In genomic region chr12:85705831-85706530, GRCm38 (mm10) we compare ENCODE assay signal across 8 mouse cellular contexts. TPM values are rescaled to one million over a fixed set of nuclear protein-coding genes. Genes with fewer than 3 reads are reported as not detected.
A peak's percentile ranks its signal among the peaks of the same experiment; 100 is the strongest.
DNase-seq lines count a peak whose midpoint lies in the region; ATAC-seq lines count a peak whose summit lies in the region.

No protein-coding gene starts in this region.

- peak overlapping the region; percentile 51 for H3K9ac ChIP-seq in lung, embryonic 15.5 days
- H3K9ac ChIP-seq in embryonic facial prominence, embryonic 12.5 days: peak overlapping the region; percentile 43
- peak overlapping the region; percentile 73 for H3K9ac ChIP-seq in intestine, embryonic 16.5 days (ENCODE audit: low read depth, low read length)
- H3K9ac ChIP-seq in neural tube, embryonic 14.5 days (replicated peaks; ENCODE audit: low read depth, low read length): peak overlapping the region; percentile 28; the same call in 1 of the 2 replicates

- peak; percentile 12; the same call in 1 of the 2 replicates for ATAC-seq in lung, embryonic 15.5 days (ENCODE audit: borderline replicate concordance, extremely low read depth, low FRiP score, low TSS enrichment)
- ATAC-seq in embryonic facial prominence, embryonic 12.5 days (ENCODE audit: insufficient number of reproducible peaks, insufficient read depth, low FRiP score, low TSS enrichment): no peak
- no peak; the same call in none of the 2 replicates for ATAC-seq in intestine, embryonic 16.5 days
- ATAC-seq in neural tube, embryonic 14.5 days (ENCODE audit: low read depth): no peak
- ATAC-seq in megakaryocyte progenitor cell, adult 5-6 weeks (replicated peaks; ENCODE audit: poor library complexity): no peak

- H3K27me3 ChIP-seq in lung, embryonic 15.5 days: no peaks in the 10 kb centered on the region
- H3K27me3 ChIP-seq in embryonic facial prominence, embryonic 12.5 days: no peaks in the 10 kb centered on the region
- no peaks in the 10 kb centered on the region for H3K27me3 ChIP-seq in intestine, embryonic 16.5 days (replicated peaks; ENCODE audit: control insufficient read depth, insufficient read depth, low read length)
- H3K27me3 ChIP-seq in neural tube, embryonic 14.5 days (ENCODE audit: control insufficient read depth, insufficient read depth, low read length): no peaks in the 10 kb centered on the region

- H3K27ac ChIP-seq in lung, embryonic 15.5 days: peak overlapping the region; percentile 91
- H3K27ac ChIP-seq in embryonic facial prominence, embryonic 12.5 days: no peak overlapping the region
- H3K27ac ChIP-seq in intestine, embryonic 16.5 days (ENCODE audit: low read length): peak overlapping the region; percentile 94
- no peak overlapping the region for H3K27ac ChIP-seq in neural tube, embryonic 14.5 days (ENCODE audit: low read depth, low read length)

- no peaks in the 10 kb centered on the region for H3K36me3 ChIP-seq in lung, embryonic 15.5 days
- no peaks in the 10 kb centered on the region for H3K36me3 ChIP-seq in embryonic facial prominence, embryonic 12.5 days
- no peaks in the 10 kb centered on the region for H3K36me3 ChIP-seq in intestine, embryonic 16.5 days (ENCODE audit: control insufficient read depth, insufficient read depth, low read length)
- H3K36me3 ChIP-seq in neural tube, embryonic 14.5 days (ENCODE audit: control insufficient read depth, insufficient read depth, low read length): no peaks in the 10 kb centered on the region

- WGBS in lung, embryonic 15.5 days: 13% methylated on average over 17 of the region's 17 CpGs
- WGBS in embryonic facial prominence, embryonic 12.5 days: 16% methylated on average over 17 of the region's 17 CpGs
- WGBS in intestine, embryonic 16.5 days: 18% methylated on average over 17 of the region's 17 CpGs
- WGBS in neural tube, embryonic 14.5 days: 24% methylated on average over 17 of the region's 17 CpGs

- peak overlapping the region; percentile 41 for H3K4me3 ChIP-seq in lung, embryonic 15.5 days
- H3K4me3 ChIP-seq in embryonic facial prominence, embryonic 12.5 days: peak overlapping the region; percentile 28
- H3K4me3 ChIP-seq in intestine, embryonic 16.5 days (ENCODE audit: low read length): peak overlapping the region; percentile 50
- peak overlapping the region; percentile 21; the same call in 1 of the 2 replicates for H3K4me3 ChIP-seq in neural tube, embryonic 14.5 days (ENCODE audit: low read depth, low read length)

- H3K9me3 ChIP-seq in lung, embryonic 15.5 days: no peaks in the 10 kb centered on the region
- H3K9me3 ChIP-seq in embryonic facial prominence, embryonic 12.5 days: no peaks in the 10 kb centered on the region
- H3K9me3 ChIP-seq in intestine, embryonic 16.5 days (ENCODE audit: control insufficient read depth, low read length): no peaks in the 10 kb centered on the region
- H3K9me3 ChIP-seq in neural tube, embryonic 14.5 days (ENCODE audit: control insufficient read depth, low read length): no peaks in the 10 kb centered on the region

- peaks cover 29% of the 10 kb centered on the region for H3K4me1 ChIP-seq in lung, embryonic 15.5 days
- H3K4me1 ChIP-seq in embryonic facial prominence, embryonic 12.5 days: peaks cover 20% of the 10 kb centered on the region; the same call in 1 of the 2 replicates
- H3K4me1 ChIP-seq in intestine, embryonic 16.5 days (ENCODE audit: control insufficient read depth, insufficient read depth, low read length): peaks cover 12% of the 10 kb centered on the region
- no peaks in the 10 kb centered on the region for H3K4me1 ChIP-seq in neural tube, embryonic 14.5 days (ENCODE audit: control insufficient read depth, insufficient read depth, low read length)

- DNase-seq in lung, postnatal 36 days: no peak
- no peak for DNase-seq in left cerebral cortex, adult 18-20 months (ENCODE audit: low spot score in 2 of 2)
- no peak for DNase-seq in testis, postnatal 10 days (ENCODE audit: low spot score)

- peak overlapping the region; percentile 81 for H3K4me2 ChIP-seq in lung, embryonic 15.5 days
- peak overlapping the region; percentile 60 for H3K4me2 ChIP-seq in embryonic facial prominence, embryonic 12.5 days (replicated peaks)
- peak overlapping the region; percentile 87 for H3K4me2 ChIP-seq in intestine, embryonic 16.5 days (ENCODE audit: low read depth, low read length)
- peak overlapping the region; percentile 38 for H3K4me2 ChIP-seq in neural tube, embryonic 14.5 days (ENCODE audit: low read depth, low read length)

RNA-seq across cellular contexts. Expression of gene Batf, which starts 19.5 kb away (rescaled TPM):
- 2.9 and 3.8 TPM in 2 replicates for polyA plus RNA-seq in lung, embryonic 15.5 days (2015; fragmentation: Nextera tagmentation; extraction: Ambion mirVana)
- polyA plus RNA-seq in embryonic facial prominence, embryonic 12.5 days (2016; fragmentation: Nextera tagmentation; extraction: Ambion mirVana): 4.7 and 6.8 TPM in 2 replicates
- 3.5 and 3.6 TPM in 2 replicates for polyA plus RNA-seq in intestine, embryonic 16.5 days (2015; fragmentation: Nextera tagmentation; extraction: Ambion mirVana)
- polyA plus RNA-seq in neural tube, embryonic 14.5 days (2014; fragmentation: Nextera tagmentation; extraction: Ambion mirVana): 0.36 and 0.39 TPM in 2 replicates
- total RNA-seq in left cerebral cortex, adult 18-20 months (2021): under 1 TPM; 0.40 to 0.73 TPM
- 8.2 and 9.0 TPM in 2 replicates for total RNA-seq in megakaryocyte progenitor cell, adult 5-6 weeks (2015)
- total RNA-seq in megakaryocyte progenitor cell, adult 5-6 weeks (2017): 29.2 and 41.9 TPM in 2 replicates

RNA-seq across cellular contexts. Expression of gene Flvcr2, which starts 40.4 kb away (rescaled TPM):
- polyA plus RNA-seq in lung, embryonic 15.5 days (2015; fragmentation: Nextera tagmentation; extraction: Ambion mirVana): 3.6 and 5.1 TPM in 2 replicates
- polyA plus RNA-seq in embryonic facial prominence, embryonic 12.5 days (2016; fragmentation: Nextera tagmentation; extraction: Ambion mirVana): 1.8 and 1.9 TPM in 2 replicates
- polyA plus RNA-seq in intestine, embryonic 16.5 days (2015; fragmentation: Nextera tagmentation; extraction: Ambion mirVana): 3.8 and 5.5 TPM in 2 replicates
- polyA plus RNA-seq in neural tube, embryonic 14.5 days (2014; fragmentation: Nextera tagmentation; extraction: Ambion mirVana): 3.3 and 5.8 TPM in 2 replicates
- 1 to 10 TPM; 1.3 to 2.3 TPM for total RNA-seq in left cerebral cortex, adult 18-20 months (2021)
- not detected in 2 replicates for total RNA-seq in megakaryocyte progenitor cell, adult 5-6 weeks (2015)
- not detected in 2 replicates for total RNA-seq in megakaryocyte progenitor cell, adult 5-6 weeks (2017)

Comparison
In these comparisons a context has a peak if more than half of its experiments do, and no peak if none do; other contexts are left out.
1. H3K27ac ChIP-seq: peak in lung, embryonic 15.5 days (single experiment) and intestine, embryonic 16.5 days (single experiment); none in embryonic facial prominence, embryonic 12.5 days (single experiment) and neural tube, embryonic 14.5 days (single experiment).
2. Peak in every context shown above with its lines, with median percentiles within 50 percentile points of each other: H3K4me2 ChIP-seq, H3K4me3 ChIP-seq and H3K9ac ChIP-seq.